Comparison of ENCODE assay signal across 33 mouse cellular contexts in the genomic region with DNA sequence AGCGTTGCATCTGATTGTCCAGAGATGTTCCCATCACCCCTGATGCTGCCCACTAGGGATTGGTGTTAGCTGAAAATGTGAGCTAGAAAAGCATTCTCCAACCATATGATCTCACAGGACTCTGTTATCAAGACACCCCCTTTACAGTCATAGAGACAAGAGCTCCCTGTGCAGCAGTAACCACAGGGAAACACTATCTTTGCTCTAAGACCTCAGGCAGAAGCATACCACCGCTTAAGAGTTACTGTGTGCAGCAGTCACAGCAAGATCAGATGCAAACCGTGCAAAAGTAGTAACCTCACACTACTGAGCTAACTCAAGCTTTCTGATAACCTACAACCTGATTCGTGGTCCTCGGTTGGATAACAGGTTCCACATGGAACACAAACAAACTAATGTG.
"Had no signal": no experiment of that assay in that cellular context is flagged by ENCODE, and none has a peak within 500 bp of the region (broad histone marks: within the 10 kb centered on the region; RNA-seq: fewer than 3 reads in every experiment).

No protein-coding gene starts in this region.

- H3K9ac ChIP-seq: limb, embryonic 12.5 days; limb, embryonic 13.5 days; limb, embryonic 15.5 days; liver, embryonic 12.5 days; liver, embryonic 13.5 days; liver, embryonic 14.5 days; liver, embryonic 15.5 days; liver, postnatal 0 days; lung, embryonic 14.5 days; lung, embryonic 15.5 days; midbrain, embryonic 12.5 days; midbrain, embryonic 13.5 days; midbrain, embryonic 15.5 days; neural tube, embryonic 12.5 days had no signal

- H3K4me3 ChIP-seq: left cerebral cortex, adult 2 months; limb, embryonic 10.5 days; limb, embryonic 12.5 days; limb, embryonic 13.5 days; limb, embryonic 15.5 days; liver, embryonic 12.5 days; liver, embryonic 13.5 days; liver, embryonic 15.5 days; lung, embryonic 15.5 days; megakaryocyte, embryonic 14.5 days; midbrain, embryonic 10.5 days; midbrain, embryonic 12.5 days; midbrain, embryonic 13.5 days; midbrain, embryonic 15.5 days; myocyte; neural tube, embryonic 12.5 days had no signal

- DNase-seq: left cerebral cortex, postnatal 4 days; liver; liver, embryonic 13.5 days; liver, postnatal 0 days; lung, adult 18-20 months; lung, adult 2 months; lung, embryonic 14.5 days; lung, postnatal 10 days; lung, postnatal 14 days; lung, postnatal 36 days; lung, postnatal 4 days; midbrain, embryonic 14.5 days had no signal

- H3K27me3 ChIP-seq: limb, embryonic 12.5 days; limb, embryonic 13.5 days; limb, embryonic 15.5 days; lung, embryonic 15.5 days; midbrain, embryonic 12.5 days; midbrain, embryonic 13.5 days; midbrain, embryonic 15.5 days; neural tube, embryonic 12.5 days had no signal

- H3K4me2 ChIP-seq: limb, embryonic 12.5 days; limb, embryonic 13.5 days; limb, embryonic 15.5 days; liver, embryonic 11.5 days; liver, embryonic 12.5 days; liver, embryonic 13.5 days; liver, embryonic 15.5 days; lung, embryonic 14.5 days; lung, embryonic 15.5 days; midbrain, embryonic 11.5 days; midbrain, embryonic 12.5 days; midbrain, embryonic 13.5 days; midbrain, embryonic 15.5 days; neural tube, embryonic 12.5 days had no signal

- H3K36me3 ChIP-seq: limb, embryonic 10.5 days; limb, embryonic 12.5 days; limb, embryonic 13.5 days; limb, embryonic 15.5 days; liver, embryonic 12.5 days; liver, embryonic 13.5 days; liver, embryonic 15.5 days; lung, embryonic 15.5 days; midbrain, embryonic 10.5 days; midbrain, embryonic 12.5 days; midbrain, embryonic 13.5 days; midbrain, embryonic 15.5 days; neural tube, embryonic 12.5 days had no signal

- H3K4me1 ChIP-seq: midbrain, embryonic 12.5 days; midbrain, embryonic 13.5 days; midbrain, embryonic 15.5 days; neural tube, embryonic 12.5 days had no signal

- H3K9me3 ChIP-seq: limb, embryonic 10.5 days; limb, embryonic 13.5 days; limb, embryonic 15.5 days; liver, embryonic 13.5 days; lung, embryonic 15.5 days; midbrain, embryonic 10.5 days; midbrain, embryonic 12.5 days; midbrain, embryonic 13.5 days; midbrain, embryonic 15.5 days; neural tube, embryonic 12.5 days had no signal

- H3K27ac ChIP-seq: left cerebral cortex, adult 2 months; limb, embryonic 10.5 days; limb, embryonic 12.5 days; limb, embryonic 13.5 days; limb, embryonic 15.5 days; liver, embryonic 12.5 days; liver, embryonic 13.5 days; liver, embryonic 14.5 days; liver, embryonic 15.5 days; lung, embryonic 15.5 days; macrophage; midbrain, embryonic 10.5 days; midbrain, embryonic 12.5 days; midbrain, embryonic 13.5 days; midbrain, embryonic 15.5 days; neural tube, embryonic 12.5 days had no signal

- ATAC-seq: liver, embryonic 12.5 days; liver, postnatal 0 days; lung, postnatal 0 days; midbrain, embryonic 13.5 days; midbrain, embryonic 15.5 days; midbrain, embryonic 16.5 days had no signal
